Mouse (Mus musculus): ENCODE data around the gene Arx. TPM values are rescaled to one million over a fixed set of nuclear protein-coding genes. Genes with fewer than 3 reads are reported as not detected.

Gene Arx
- 1.3 and 2.0 TPM in 2 replicates for polyA plus RNA-seq (2014; fragmentation: Nextera tagmentation; extraction: Ambion mirVana)

DNA sequence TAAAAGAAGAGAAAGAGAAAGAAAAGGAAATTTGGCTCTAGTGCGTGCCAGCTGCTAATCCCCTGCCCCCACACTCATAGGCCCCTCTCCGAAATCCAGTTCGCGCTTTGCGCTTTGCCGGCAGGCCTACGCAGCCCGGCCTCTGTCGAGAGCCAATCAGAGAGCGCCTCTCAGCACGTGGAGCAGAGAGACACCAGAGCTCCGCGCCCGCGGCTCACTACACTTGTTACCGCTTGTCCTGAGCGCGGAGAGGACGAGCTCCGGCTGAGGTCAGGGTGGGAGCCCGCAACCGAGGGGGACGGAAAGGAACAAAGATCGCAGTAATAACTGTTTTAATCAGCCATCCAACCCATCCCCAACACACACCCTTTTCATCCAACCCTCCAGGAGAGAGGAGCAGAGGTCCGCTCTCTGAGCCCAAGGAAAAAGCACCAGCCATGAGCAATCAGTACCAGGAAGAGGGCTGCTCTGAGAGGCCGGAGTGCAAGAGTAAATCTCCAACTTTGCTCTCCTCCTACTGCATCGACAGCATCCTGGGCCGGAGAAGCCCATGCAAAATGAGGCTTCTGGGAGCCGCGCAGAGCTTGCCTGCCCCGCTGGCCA, at the start of gene Arx:
TSS of gene Arx (plus strand) at position 155 of the 603 bp plus-strand sequence.
- ATAC-seq (ENCODE audit: low FRiP score) (peak; percentile 94), DNase-seq (ENCODE audit: low spot score) (peak; percentile 80)
- Histone ChIP-seq H3K36me3 (ENCODE audit: control insufficient read depth, insufficient read depth, low read length) (no peaks in the 10 kb centered on the region), H3K4me3 (ENCODE audit: low read depth, low read length) (0 out of 2 replicates have a peak within 1 kb of the TSS, but pooled peaks have one; percentile 12), H3K27me3 (ENCODE audit: control insufficient read depth, insufficient read depth, low read length) (peaks cover 76% of the 10 kb centered on the region), H3K9me3 (ENCODE audit: control insufficient read depth, low read length) (no peaks in the 10 kb centered on the region), H3K4me1 (replicated peaks; ENCODE audit: control insufficient read depth, insufficient read depth, low read length) (no peaks in the 10 kb centered on the region), H3K27ac (ENCODE audit: low read depth, low read length) (no peak within 1 kb of the TSS), H3K9ac (ENCODE audit: low read depth, low read length) (no peak within 1 kb of the TSS), H3K4me2 (replicated peaks; ENCODE audit: low read depth, low read length) (no peak within 1 kb of the TSS; the same call in 1 of the 2 replicates)
- 18% methylated on average over 30 of the region's 31 CpGs for WGBS

DNA sequence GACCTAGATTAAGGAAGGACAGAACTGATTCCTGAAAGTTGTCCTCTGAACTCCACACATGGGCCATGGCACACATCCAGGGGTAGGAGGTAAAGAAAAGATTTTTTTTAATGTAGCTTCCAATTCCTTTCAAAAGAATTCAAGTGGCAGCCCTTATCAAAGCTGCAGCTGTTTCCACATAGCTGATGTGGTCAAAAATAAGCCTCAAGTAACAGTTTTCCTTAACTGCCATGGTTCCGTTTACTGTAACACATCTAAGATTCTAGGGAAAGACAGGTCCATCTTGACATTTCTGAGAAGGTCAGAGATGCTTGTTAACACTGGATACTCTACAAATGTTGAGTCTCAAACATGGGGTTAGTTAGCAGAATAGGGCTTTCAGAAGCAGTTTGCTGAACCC, 34.9 kb upstream of the Arx start:
- Histone ChIP-seq H3K4me1 (replicated peaks; ENCODE audit: control insufficient read depth, insufficient read depth, low read length) (no peaks in the 10 kb centered on the region), H3K9ac (ENCODE audit: low read depth, low read length) (no peak overlapping the region), H3K27me3 (ENCODE audit: control insufficient read depth, insufficient read depth, low read length) (no peaks in the 10 kb centered on the region), H3K9me3 (ENCODE audit: control insufficient read depth, low read length) (no peaks in the 10 kb centered on the region), H3K36me3 (ENCODE audit: control insufficient read depth, insufficient read depth, low read length) (no peaks in the 10 kb centered on the region), H3K4me3 (ENCODE audit: low read depth, low read length) (no peak overlapping the region), H3K4me2 (replicated peaks; ENCODE audit: low read depth, low read length) (no peak overlapping the region), H3K27ac (ENCODE audit: low read depth, low read length) (no peak overlapping the region)
- WGBS, result 92% methylated on average over 1 of the region's 1 CpGs
- DNase-seq (ENCODE audit: low spot score) (no peak), ATAC-seq (ENCODE audit: low FRiP score) (no peak)

DNA sequence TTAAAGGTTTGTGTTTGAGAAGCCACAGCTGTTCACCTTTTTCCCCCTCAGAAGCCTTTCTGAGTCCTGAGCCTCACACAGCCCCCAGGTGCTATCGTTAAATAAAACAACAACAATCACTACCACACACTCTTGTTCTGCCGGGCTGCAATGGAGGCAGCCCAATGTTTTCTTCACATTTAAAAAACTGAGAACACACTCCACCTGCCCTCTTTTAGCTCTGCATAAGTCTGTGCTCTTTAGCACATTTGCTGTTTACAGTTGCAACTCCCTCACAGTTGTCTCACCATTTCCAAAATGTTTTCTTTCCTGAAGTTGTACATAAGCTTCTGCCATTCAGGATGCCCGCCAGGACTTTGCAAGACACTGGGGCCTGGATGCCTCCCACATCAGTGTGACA, 10.6 kb upstream of the Arx start:
- Histone ChIP-seq H3K27me3 (ENCODE audit: control insufficient read depth, insufficient read depth, low read length) (peaks cover 6% of the 10 kb centered on the region), H3K27ac (ENCODE audit: low read depth, low read length) (no peak overlapping the region), H3K9me3 (ENCODE audit: control insufficient read depth, low read length) (no peaks in the 10 kb centered on the region), H3K4me1 (replicated peaks; ENCODE audit: control insufficient read depth, insufficient read depth, low read length) (no peaks in the 10 kb centered on the region), H3K4me2 (replicated peaks; ENCODE audit: low read depth, low read length) (no peak overlapping the region), H3K36me3 (ENCODE audit: control insufficient read depth, insufficient read depth, low read length) (no peaks in the 10 kb centered on the region), H3K9ac (ENCODE audit: low read depth, low read length) (no peak overlapping the region), H3K4me3 (ENCODE audit: low read depth, low read length) (no peak overlapping the region)
- no peak for DNase-seq (ENCODE audit: low spot score)
- ATAC-seq (ENCODE audit: low FRiP score), result no peak
- 49% methylated on average over 3 of the region's 3 CpGs for WGBS

DNA sequence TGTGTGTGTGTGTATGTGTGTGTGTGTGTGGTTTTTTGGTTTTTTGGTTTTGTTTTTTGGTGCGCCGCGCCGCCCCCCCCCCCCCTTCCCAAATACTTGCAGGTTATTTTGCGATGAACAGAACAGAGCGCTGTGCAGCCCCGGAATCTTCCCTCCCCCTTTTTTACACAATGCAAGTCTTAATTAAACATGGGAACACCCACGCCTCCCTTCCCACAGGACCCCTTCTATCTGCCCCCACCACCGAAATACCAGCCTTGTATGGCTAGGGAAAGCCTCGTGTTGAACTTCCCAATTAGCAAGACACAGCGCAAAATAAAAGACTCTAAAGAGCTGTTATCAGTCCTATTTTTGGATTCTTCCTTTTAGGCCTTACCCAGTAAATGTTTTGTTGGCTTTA, 6.3 kb upstream of the Arx start:
- no peak overlapping the region for H3K4me2 ChIP-seq (replicated peaks; ENCODE audit: low read depth, low read length)
- H3K27ac ChIP-seq (ENCODE audit: low read depth, low read length), result no peak overlapping the region
- no peaks in the 10 kb centered on the region for H3K9me3 ChIP-seq (ENCODE audit: control insufficient read depth, low read length)
- WGBS, result 35% methylated on average over 5 of the region's 11 CpGs
- peaks cover 33% of the 10 kb centered on the region for H3K27me3 ChIP-seq (ENCODE audit: control insufficient read depth, insufficient read depth, low read length)
- no peaks in the 10 kb centered on the region for H3K36me3 ChIP-seq (ENCODE audit: control insufficient read depth, insufficient read depth, low read length)
- no peak overlapping the region for H3K4me3 ChIP-seq (ENCODE audit: low read depth, low read length)
- H3K4me1 ChIP-seq (replicated peaks; ENCODE audit: control insufficient read depth, insufficient read depth, low read length), result no peaks in the 10 kb centered on the region
- H3K9ac ChIP-seq (ENCODE audit: low read depth, low read length), result no peak overlapping the region
- ATAC-seq (ENCODE audit: low FRiP score) (no peak), DNase-seq (ENCODE audit: low spot score) (peak; percentile 1)

DNA sequence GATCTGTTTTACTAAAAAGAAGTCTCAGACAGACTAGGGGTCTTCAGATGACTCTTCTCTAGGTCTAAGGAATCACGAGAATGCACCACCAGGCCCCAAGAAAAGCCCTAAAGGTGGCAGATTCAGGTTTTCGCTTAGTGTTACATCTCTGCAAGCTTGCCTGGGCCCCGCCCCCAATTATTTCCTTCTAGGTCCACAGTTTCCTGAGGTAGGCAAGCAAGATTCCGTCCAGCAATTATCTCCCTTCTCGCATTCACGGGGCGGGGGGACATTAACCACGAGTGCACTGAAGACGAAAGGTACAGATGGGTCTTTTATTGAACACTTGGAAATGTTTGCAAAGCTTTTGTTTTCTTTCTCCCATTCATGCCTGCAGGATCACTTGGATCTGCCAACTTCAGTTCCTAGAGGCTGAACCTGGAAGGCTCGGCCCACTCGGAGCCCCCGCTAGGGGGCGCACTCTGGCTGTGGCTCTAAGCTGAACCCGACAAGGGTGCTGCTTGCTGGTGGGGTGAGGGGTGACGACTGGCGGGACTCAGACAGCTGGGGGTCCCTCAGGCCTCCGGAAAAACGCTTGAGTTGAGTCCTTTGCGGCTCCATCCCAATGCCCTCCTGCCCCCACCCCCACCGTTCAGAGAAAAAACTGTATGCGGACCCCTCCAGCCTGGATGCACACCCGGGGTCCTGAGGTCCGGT, 5.1 kb upstream of the Arx start:
- 15% methylated on average over 23 of the region's 23 CpGs for WGBS
- ATAC-seq (ENCODE audit: low FRiP score), result peak; percentile 62; the same call in 1 of the 2 replicates
- H3K27me3 ChIP-seq (ENCODE audit: control insufficient read depth, insufficient read depth, low read length), result peaks cover 45% of the 10 kb centered on the region

DNA sequence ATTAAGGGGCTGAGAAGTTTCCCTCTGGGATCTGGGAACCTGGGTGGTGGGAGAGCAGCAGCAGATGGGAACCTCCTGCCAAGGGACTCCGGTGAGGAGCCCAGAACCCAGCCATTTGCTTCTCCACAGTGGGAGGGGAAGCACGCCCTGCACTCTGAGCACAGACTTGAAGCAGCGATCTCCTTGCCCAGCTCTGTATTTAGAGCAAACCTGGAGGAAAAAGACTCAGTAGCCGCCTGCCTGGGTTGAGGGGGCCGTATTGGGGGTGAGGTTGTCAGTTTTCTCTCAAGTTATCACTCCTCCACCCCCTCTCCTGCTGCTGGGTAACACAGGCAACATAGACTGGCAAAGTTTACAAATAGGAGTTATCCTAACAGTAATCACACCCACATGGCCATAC, 4.5 kb upstream of the Arx start:
- H3K9me3 ChIP-seq (ENCODE audit: control insufficient read depth, low read length), result no peaks in the 10 kb centered on the region
- ATAC-seq (ENCODE audit: low FRiP score) (no peak), DNase-seq (ENCODE audit: low spot score) (peak; percentile 20)
- 0 out of 2 replicates have a peak overlapping the region, but pooled peaks have one; percentile 2 for H3K4me3 ChIP-seq (ENCODE audit: low read depth, low read length)
- H3K27ac ChIP-seq (ENCODE audit: low read depth, low read length), result no peak overlapping the region
- no peaks in the 10 kb centered on the region for H3K4me1 ChIP-seq (replicated peaks; ENCODE audit: control insufficient read depth, insufficient read depth, low read length)
- no peaks in the 10 kb centered on the region for H3K36me3 ChIP-seq (ENCODE audit: control insufficient read depth, insufficient read depth, low read length)
- H3K27me3 ChIP-seq (ENCODE audit: control insufficient read depth, insufficient read depth, low read length), result peaks cover 50% of the 10 kb centered on the region
- no peak overlapping the region for H3K9ac ChIP-seq (ENCODE audit: low read depth, low read length)
- WGBS, result 13% methylated on average over 5 of the region's 5 CpGs
- no peak overlapping the region for H3K4me2 ChIP-seq (replicated peaks; ENCODE audit: low read depth, low read length)

More for the DNA sequence above, 5.1 kb upstream of the Arx start:
- Histone ChIP-seq H3K9ac (ENCODE audit: low read depth, low read length) (no peak overlapping the region), H3K27ac (ENCODE audit: low read depth, low read length) (no peak overlapping the region), H3K36me3 (ENCODE audit: control insufficient read depth, insufficient read depth, low read length) (no peaks in the 10 kb centered on the region), H3K4me2 (replicated peaks; ENCODE audit: low read depth, low read length) (no peak overlapping the region; the same call in 1 of the 2 replicates), H3K4me3 (ENCODE audit: low read depth, low read length) (0 out of 2 replicates have a peak overlapping the region, but pooled peaks have one; percentile 2), H3K4me1 (replicated peaks; ENCODE audit: control insufficient read depth, insufficient read depth, low read length) (no peaks in the 10 kb centered on the region), H3K9me3 (ENCODE audit: control insufficient read depth, low read length) (no peaks in the 10 kb centered on the region)
- DNase-seq (ENCODE audit: low spot score), result peak; percentile 80

DNA sequence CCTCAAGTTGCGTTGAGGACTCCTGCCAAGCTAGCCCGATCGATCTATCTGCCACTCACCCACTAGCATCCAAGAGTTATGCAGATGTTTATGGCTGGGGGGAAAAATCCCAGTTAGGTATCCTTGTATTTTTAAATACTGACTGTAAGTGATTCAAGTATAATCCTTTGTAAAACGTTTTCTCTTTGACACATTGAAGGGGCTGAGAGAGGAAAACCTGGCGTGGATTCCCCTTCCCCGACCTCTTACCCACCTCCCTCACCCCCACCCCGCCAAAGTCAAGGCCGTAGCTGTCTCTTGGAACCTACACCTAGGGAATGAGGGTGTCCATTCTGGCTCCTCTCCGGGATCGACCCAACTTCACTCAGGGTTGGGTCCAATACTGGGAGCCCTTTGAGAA, 1.2 kb upstream of the Arx start:
- ATAC-seq (ENCODE audit: low FRiP score), result no peak
- H3K9ac ChIP-seq (ENCODE audit: low read depth, low read length), result no peak overlapping the region
- no peaks in the 10 kb centered on the region for H3K4me1 ChIP-seq (replicated peaks; ENCODE audit: control insufficient read depth, insufficient read depth, low read length)
- 16% methylated on average over 10 of the region's 10 CpGs for WGBS
- peaks cover 73% of the 10 kb centered on the region for H3K27me3 ChIP-seq (ENCODE audit: control insufficient read depth, insufficient read depth, low read length)
- H3K9me3 ChIP-seq (ENCODE audit: control insufficient read depth, low read length), result no peaks in the 10 kb centered on the region
- no peak overlapping the region for H3K27ac ChIP-seq (ENCODE audit: low read depth, low read length)
- H3K4me2 ChIP-seq (replicated peaks; ENCODE audit: low read depth, low read length), result no peak overlapping the region
- H3K36me3 ChIP-seq (ENCODE audit: control insufficient read depth, insufficient read depth, low read length), result no peaks in the 10 kb centered on the region
- peak; percentile 34 for DNase-seq (ENCODE audit: low spot score)
- H3K4me3 ChIP-seq (ENCODE audit: low read depth, low read length), result no peak overlapping the region

DNA sequence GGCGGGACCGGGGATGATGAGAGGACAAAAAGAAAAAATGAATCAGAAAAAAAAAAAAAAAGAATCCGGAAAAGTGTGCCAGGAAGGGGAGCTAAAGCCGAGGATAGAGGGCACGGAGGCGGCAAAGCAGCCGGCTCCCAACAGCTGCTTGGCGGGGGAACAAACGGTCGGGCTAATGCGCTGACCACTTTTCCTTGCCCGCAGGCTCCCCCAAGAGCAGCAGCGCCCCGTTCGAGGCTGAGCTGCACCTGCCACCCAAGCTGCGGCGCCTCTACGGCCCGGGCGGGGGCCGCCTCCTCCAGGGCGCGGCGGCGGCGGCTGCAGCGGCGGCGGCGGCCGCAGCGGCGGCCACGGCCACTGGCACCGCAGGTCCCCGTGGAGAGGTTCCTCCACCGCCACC, 2.1 kb downstream of the Arx start:
- peak overlapping the region; percentile 57 for H3K4me2 ChIP-seq (replicated peaks; ENCODE audit: low read depth, low read length)
- 0 out of 2 replicates have a peak, but pooled peaks have one; percentile 24 for ATAC-seq (ENCODE audit: low FRiP score)
- H3K36me3 ChIP-seq (ENCODE audit: control insufficient read depth, insufficient read depth, low read length), result no peaks in the 10 kb centered on the region
- DNase-seq (ENCODE audit: low spot score), result peak; percentile 29
- no peak overlapping the region for H3K9ac ChIP-seq (ENCODE audit: low read depth, low read length)
- no peaks in the 10 kb centered on the region for H3K9me3 ChIP-seq (ENCODE audit: control insufficient read depth, low read length)
- H3K4me1 ChIP-seq (replicated peaks; ENCODE audit: control insufficient read depth, insufficient read depth, low read length), result no peaks in the 10 kb centered on the region
- H3K4me3 ChIP-seq (ENCODE audit: low read depth, low read length), result peak overlapping the region; percentile 29
- H3K27me3 ChIP-seq (ENCODE audit: control insufficient read depth, insufficient read depth, low read length), result peaks cover 73% of the 10 kb centered on the region
- H3K27ac ChIP-seq (ENCODE audit: low read depth, low read length), result no peak overlapping the region
- WGBS, result 17% methylated on average over 28 of the region's 37 CpGs

DNA sequence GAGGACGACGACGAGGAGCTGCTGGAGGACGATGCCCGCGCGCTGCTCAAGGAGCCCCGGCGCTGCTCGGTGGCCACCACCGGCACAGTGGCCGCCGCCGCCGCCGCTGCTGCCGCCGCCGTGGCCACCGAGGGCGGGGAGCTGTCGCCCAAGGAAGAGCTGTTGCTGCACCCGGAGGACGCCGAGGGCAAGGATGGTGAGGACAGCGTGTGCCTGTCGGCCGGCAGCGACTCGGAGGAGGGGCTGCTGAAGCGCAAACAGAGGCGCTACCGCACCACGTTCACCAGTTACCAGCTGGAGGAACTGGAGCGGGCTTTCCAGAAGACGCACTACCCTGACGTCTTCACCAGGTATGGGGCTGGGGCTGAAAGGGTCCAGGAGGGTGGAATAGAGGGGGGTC, 2.8 kb downstream of the Arx start:
- Histone ChIP-seq H3K4me2 (replicated peaks; ENCODE audit: low read depth, low read length) (peak overlapping the region; percentile 57), H3K4me3 (ENCODE audit: low read depth, low read length) (peak overlapping the region; percentile 29), H3K27ac (ENCODE audit: low read depth, low read length) (no peak overlapping the region), H3K9ac (ENCODE audit: low read depth, low read length) (no peak overlapping the region), H3K36me3 (ENCODE audit: control insufficient read depth, insufficient read depth, low read length) (no peaks in the 10 kb centered on the region), H3K27me3 (ENCODE audit: control insufficient read depth, insufficient read depth, low read length) (peaks cover 80% of the 10 kb centered on the region), H3K4me1 (replicated peaks; ENCODE audit: control insufficient read depth, insufficient read depth, low read length) (no peaks in the 10 kb centered on the region), H3K9me3 (ENCODE audit: control insufficient read depth, low read length) (no peaks in the 10 kb centered on the region)
- 24% methylated on average over 34 of the region's 37 CpGs for WGBS
- ATAC-seq (ENCODE audit: low FRiP score) (peak; percentile 31; the same call in 1 of the 2 replicates), DNase-seq (ENCODE audit: low spot score) (peak; percentile 53)

All from hindbrain, embryonic 11.5 days (tissue).